Comparison of ENCODE assay signal across 15 mouse cellular contexts in the genomic region with DNA sequence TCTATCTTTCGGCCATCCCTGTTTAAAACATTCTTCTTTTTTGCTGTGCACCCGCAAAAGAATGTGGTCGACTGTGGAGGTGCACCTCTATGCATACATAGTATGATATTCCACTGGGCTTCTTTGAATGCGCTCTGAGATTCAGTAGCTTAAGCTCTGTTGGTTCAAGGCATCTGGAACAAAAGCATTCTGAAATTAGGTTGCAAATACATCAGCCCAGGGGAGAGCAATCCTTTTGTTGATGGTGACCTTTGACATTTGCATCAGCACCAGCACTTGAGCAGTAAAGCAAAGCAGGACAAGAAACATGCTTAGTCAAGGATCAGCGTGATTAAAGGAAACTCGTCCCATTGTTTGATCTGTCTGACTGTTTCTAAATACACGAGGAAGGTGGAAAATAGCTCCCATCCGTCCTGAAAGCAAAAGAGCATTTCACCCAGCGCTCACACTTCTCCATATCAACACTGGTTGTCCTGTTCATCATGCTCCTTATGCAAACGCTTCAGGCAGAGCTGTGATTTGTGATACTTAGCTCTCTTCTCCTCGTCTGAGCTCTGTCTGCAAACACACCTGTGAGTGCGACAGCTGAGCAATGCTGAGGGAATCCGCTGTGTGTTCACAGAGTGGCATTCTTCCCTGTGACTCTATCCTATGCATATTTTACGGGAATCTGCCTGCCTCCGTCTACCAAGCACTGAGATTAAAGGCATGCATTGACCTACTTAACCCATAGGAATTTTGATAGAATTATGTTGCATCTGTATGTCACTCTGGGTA.
DNase-seq lines count a peak whose midpoint lies in the region; ATAC-seq lines count a peak whose summit lies in the region.
"Had no signal": no experiment of that assay in that cellular context is flagged by ENCODE, and none has a peak within 500 bp of the region (broad histone marks: within the 10 kb centered on the region; RNA-seq: fewer than 3 reads in every experiment).

No protein-coding gene starts in this region.

- H3K4me2 ChIP-seq in embryonic facial prominence, embryonic 14.5 days (ENCODE audit: low read depth, low read length) = 0 out of 2 replicates have a peak overlapping the region, but pooled peaks have one; percentile 10
- peak overlapping the region; percentile 24; the same call in 1 of the 2 replicates for H3K4me2 ChIP-seq in hindbrain, embryonic 12.5 days (replicated peaks)
- H3K4me2 ChIP-seq in midbrain, embryonic 14.5 days (ENCODE audit: low read length) = peak overlapping the region; percentile 38
- H3K4me2 ChIP-seq in heart, embryonic 11.5 days = no peak overlapping the region

- H3K4me3 ChIP-seq in embryonic facial prominence, embryonic 14.5 days (ENCODE audit: low read depth, low read length) = no peak overlapping the region
- H3K4me3 ChIP-seq in hindbrain, embryonic 12.5 days = no peak overlapping the region
- no peak overlapping the region for H3K4me3 ChIP-seq in midbrain, embryonic 14.5 days (replicated peaks; ENCODE audit: low read depth, low read length)
- H3K4me3 ChIP-seq in heart, embryonic 11.5 days (ENCODE audit: low read depth, low read length) = no peak overlapping the region
- H3K4me3 ChIP-seq: left cerebral cortex, adult 2 months; megakaryocyte, embryonic 14.5 days had no signal

- peak; percentile 43 for DNase-seq in R1 (ENCODE audit: low read depth, low spot score)
- DNase-seq in embryonic facial prominence, embryonic 14.5 days (ENCODE audit: low spot score) = peak; percentile 23
- peak; percentile 56 for DNase-seq in midbrain, embryonic 14.5 days
- no peak for DNase-seq in adrenal gland, adult 2 months
- no peak for DNase-seq in gastrocnemius, postnatal 10 days
- DNase-seq in T-cell, adult 2 months (ENCODE audit: low spot score) = no peak
- DNase-seq: adrenal gland, adult 8-10 months; gastrocnemius, postnatal 36 days; kidney, postnatal 25 days; liver had no signal

- H3K27ac ChIP-seq in embryonic facial prominence, embryonic 14.5 days (replicated peaks; ENCODE audit: low read depth, low read length) = no peak overlapping the region
- 0 out of 2 replicates have a peak overlapping the region, but pooled peaks have one; percentile 8 for H3K27ac ChIP-seq in hindbrain, embryonic 12.5 days
- no peak overlapping the region for H3K27ac ChIP-seq in midbrain, embryonic 14.5 days (replicated peaks; ENCODE audit: low read depth, low read length)
- H3K27ac ChIP-seq in heart, embryonic 11.5 days (ENCODE audit: low read depth, low read length) = no peak overlapping the region
- H3K27ac ChIP-seq: left cerebral cortex, adult 2 months had no signal

- ATAC-seq in embryonic facial prominence, embryonic 14.5 days (ENCODE audit: low read depth) = no peak
- ATAC-seq in hindbrain, embryonic 12.5 days (ENCODE audit: low FRiP score) = peak; percentile 59
- peak; percentile 47 for ATAC-seq in midbrain, embryonic 14.5 days (ENCODE audit: low FRiP score, low TSS enrichment)
- ATAC-seq in heart, embryonic 11.5 days (replicated peaks; ENCODE audit: insufficient number of reproducible peaks, low FRiP score, low TSS enrichment) = no peak
- ATAC-seq: intestine, embryonic 16.5 days had no signal

- H3K4me1 ChIP-seq in embryonic facial prominence, embryonic 14.5 days (ENCODE audit: control insufficient read depth, insufficient read depth, low read length) = no peaks in the 10 kb centered on the region
- peaks cover 14% of the 10 kb centered on the region for H3K4me1 ChIP-seq in hindbrain, embryonic 12.5 days
- H3K4me1 ChIP-seq in midbrain, embryonic 14.5 days (ENCODE audit: control insufficient read depth, insufficient read depth, low read length) = peaks cover 18% of the 10 kb centered on the region
- H3K4me1 ChIP-seq in heart, embryonic 11.5 days (ENCODE audit: control insufficient read depth, insufficient read depth, low read length) = 0 out of 2 replicates have a peak, but pooled peaks cover 7% of the 10 kb centered on the region
- H3K4me1 ChIP-seq: megakaryocyte, embryonic 14.5 days had no signal

- no peaks in the 10 kb centered on the region for H3K36me3 ChIP-seq in embryonic facial prominence, embryonic 14.5 days (ENCODE audit: control insufficient read depth, insufficient read depth, low read length)
- H3K36me3 ChIP-seq in hindbrain, embryonic 12.5 days = no peaks in the 10 kb centered on the region
- no peaks in the 10 kb centered on the region for H3K36me3 ChIP-seq in midbrain, embryonic 14.5 days (ENCODE audit: control insufficient read depth, insufficient read depth, low read length)
- H3K36me3 ChIP-seq in heart, embryonic 11.5 days (ENCODE audit: control insufficient read depth, insufficient read depth, low read length) = no peaks in the 10 kb centered on the region

- 35% methylated on average over 15 of the region's 15 CpGs for WGBS in embryonic facial prominence, embryonic 14.5 days
- WGBS in hindbrain, embryonic 12.5 days = 17% methylated on average over 15 of the region's 15 CpGs
- 3% methylated on average over 15 of the region's 15 CpGs for WGBS in midbrain, embryonic 14.5 days
- 43% methylated on average over 15 of the region's 15 CpGs for WGBS in heart, embryonic 11.5 days (ENCODE audit: insufficient replicate concordance)

- H3K9ac ChIP-seq in embryonic facial prominence, embryonic 14.5 days (ENCODE audit: low read depth, low read length) = no peak overlapping the region
- no peak overlapping the region for H3K9ac ChIP-seq in hindbrain, embryonic 12.5 days
- peak overlapping the region; percentile 20; the same call in 1 of the 2 replicates for H3K9ac ChIP-seq in midbrain, embryonic 14.5 days (replicated peaks; ENCODE audit: low read length)
- no peak overlapping the region for H3K9ac ChIP-seq in heart, embryonic 11.5 days (ENCODE audit: low read depth, low read length)

- no peaks in the 10 kb centered on the region for H3K27me3 ChIP-seq in embryonic facial prominence, embryonic 14.5 days (replicated peaks; ENCODE audit: control insufficient read depth, insufficient read depth, low read length)
- no peaks in the 10 kb centered on the region for H3K27me3 ChIP-seq in hindbrain, embryonic 12.5 days
- H3K27me3 ChIP-seq in midbrain, embryonic 14.5 days (ENCODE audit: control insufficient read depth, insufficient read depth, low read length) = no peaks in the 10 kb centered on the region
- no peaks in the 10 kb centered on the region for H3K27me3 ChIP-seq in heart, embryonic 11.5 days (ENCODE audit: control insufficient read depth, insufficient read depth, low read length)
- H3K27me3 ChIP-seq: megakaryocyte, embryonic 14.5 days had no signal

- no peaks in the 10 kb centered on the region for H3K9me3 ChIP-seq in embryonic facial prominence, embryonic 14.5 days (ENCODE audit: control insufficient read depth, low read length)
- H3K9me3 ChIP-seq in hindbrain, embryonic 12.5 days (replicated peaks) = no peaks in the 10 kb centered on the region
- H3K9me3 ChIP-seq in midbrain, embryonic 14.5 days (ENCODE audit: control insufficient read depth, low read length) = no peaks in the 10 kb centered on the region
- no peaks in the 10 kb centered on the region for H3K9me3 ChIP-seq in heart, embryonic 11.5 days (replicated peaks; ENCODE audit: control insufficient read depth, low read length)
- H3K9me3 ChIP-seq: megakaryocyte, embryonic 14.5 days had no signal

Comparison
In these comparisons a context has a peak if more than half of its experiments do, and no peak if none do; other contexts are left out.
1. DNase-seq: peak in R1 (single experiment), embryonic facial prominence, embryonic 14.5 days (single experiment) and midbrain, embryonic 14.5 days (single experiment); none in adrenal gland, adult 2 months (single experiment), gastrocnemius, postnatal 10 days (single experiment) and T-cell, adult 2 months (single experiment).
2. ATAC-seq: peak in hindbrain, embryonic 12.5 days (single experiment) and midbrain, embryonic 14.5 days (single experiment); none in embryonic facial prominence, embryonic 14.5 days (single experiment) and heart, embryonic 11.5 days (single experiment).